Comparison of ENCODE assay signal across 19 mouse cellular contexts in genomic region chr14:22296655-22297239, GRCm38 (mm10).
DNase-seq lines count a peak whose midpoint lies in the region; ATAC-seq and TF ChIP-seq lines count a peak whose summit lies in the region.
"Had no signal": no experiment of that assay in that cellular context is flagged by ENCODE, and none has a peak within 500 bp of the region (broad histone marks: within the 10 kb centered on the region; RNA-seq: fewer than 3 reads in every experiment).

No protein-coding gene starts in this region.

- no peaks in the 10 kb centered on the region for H3K4me1 ChIP-seq in hindbrain, postnatal 0 days (ENCODE audit: insufficient read depth, low read length)
- H3K4me1 ChIP-seq in hindbrain, embryonic 12.5 days, result 0 out of 2 replicates have a peak, but pooled peaks cover 4% of the 10 kb centered on the region
- no peaks in the 10 kb centered on the region for H3K4me1 ChIP-seq in kidney, postnatal 0 days (replicated peaks; ENCODE audit: insufficient read depth, low read length)
- H3K4me1 ChIP-seq: embryonic facial prominence, embryonic 12.5 days; heart, embryonic 13.5 days had no signal

- no peaks in the 10 kb centered on the region for H3K27me3 ChIP-seq in hindbrain, postnatal 0 days (ENCODE audit: insufficient read depth, low read length)
- no peaks in the 10 kb centered on the region for H3K27me3 ChIP-seq in hindbrain, embryonic 12.5 days
- no peaks in the 10 kb centered on the region for H3K27me3 ChIP-seq in kidney, postnatal 0 days (ENCODE audit: insufficient read depth, low read length)
- H3K27me3 ChIP-seq: embryonic facial prominence, embryonic 12.5 days; heart, embryonic 13.5 days had no signal

- H3K9me3 ChIP-seq in hindbrain, postnatal 0 days (ENCODE audit: low read length), result no peaks in the 10 kb centered on the region
- no peaks in the 10 kb centered on the region for H3K9me3 ChIP-seq in hindbrain, embryonic 12.5 days (replicated peaks)
- no peaks in the 10 kb centered on the region for H3K9me3 ChIP-seq in kidney, postnatal 0 days (replicated peaks; ENCODE audit: low read length)
- H3K9me3 ChIP-seq: embryonic facial prominence, embryonic 12.5 days; heart, embryonic 13.5 days had no signal

- H3K4me3 ChIP-seq in hindbrain, postnatal 0 days (ENCODE audit: low read length), result no peak overlapping the region
- no peak overlapping the region for H3K4me3 ChIP-seq in hindbrain, embryonic 12.5 days
- H3K4me3 ChIP-seq in kidney, postnatal 0 days (replicated peaks; ENCODE audit: low read depth, low read length), result no peak overlapping the region
- H3K4me3 ChIP-seq: embryonic facial prominence, embryonic 12.5 days; heart, adult 2 months; heart, embryonic 13.5 days had no signal

- no peaks in the 10 kb centered on the region for H3K36me3 ChIP-seq in hindbrain, postnatal 0 days (ENCODE audit: insufficient read depth, low read length)
- no peaks in the 10 kb centered on the region for H3K36me3 ChIP-seq in hindbrain, embryonic 12.5 days
- no peaks in the 10 kb centered on the region for H3K36me3 ChIP-seq in kidney, postnatal 0 days (ENCODE audit: insufficient read depth, low read length)
- H3K36me3 ChIP-seq: embryonic facial prominence, embryonic 12.5 days; heart, embryonic 13.5 days had no signal

- ATAC-seq in hindbrain, postnatal 0 days, result no peak
- no peak for ATAC-seq in hindbrain, embryonic 12.5 days (ENCODE audit: low FRiP score)
- ATAC-seq in kidney, postnatal 0 days (replicated peaks; ENCODE audit: low FRiP score, low read depth), result no peak
- ATAC-seq: forebrain, postnatal 0 days; hindbrain, embryonic 16.5 days had no signal

- DNase-seq in adrenal gland, adult 2 months, result peak; percentile 24
- DNase-seq in adrenal gland, postnatal 4 days (ENCODE audit: low spot score in 2 of 2), result no peak
- peak; percentile 3 for DNase-seq in hindbrain, postnatal 0 days (ENCODE audit: low spot score)
- DNase-seq in kidney, postnatal 0 days (ENCODE audit: low spot score), result peak; percentile 53
- no peak for DNase-seq in kidney, adult 9 months
- peak; percentile 2 for DNase-seq in 3T3-L1 (ENCODE audit: low read depth, low spot score)
- no peak for DNase-seq in left cerebral cortex, postnatal 25 days (ENCODE audit: low spot score in 2 of 2)
- DNase-seq: adrenal gland, postnatal 36 days; cerebellum, adult 11-12 months; cerebellum, adult 9-10 months; cerebellum, postnatal 25 days; forebrain, postnatal 0 days; gastrocnemius, postnatal 14 days; heart, adult 2 months; heart, postnatal 36 days had no signal

- TF ChIP-seq CTCF in hindbrain, postnatal 0 days (IDR thresholded peaks at IDR 0.05; ENCODE audit: low read depth), result no peak
- TF ChIP-seq CTCF in kidney, postnatal 0 days (IDR thresholded peaks at IDR 0.05; ENCODE audit: low read depth), result no peak

- intact Hi-C loops in left cerebral cortex, postnatal 25 days (cut with DNase I), result no loop called here

- H3K27ac ChIP-seq in hindbrain, postnatal 0 days, result no peak overlapping the region
- H3K27ac ChIP-seq in hindbrain, embryonic 12.5 days, result no peak overlapping the region
- H3K27ac ChIP-seq in kidney, postnatal 0 days, result no peak overlapping the region
- H3K27ac ChIP-seq: embryonic facial prominence, embryonic 12.5 days; heart, adult 2 months; heart, embryonic 13.5 days had no signal

- 66% methylated on average over 3 of the region's 3 CpGs for WGBS in hindbrain, postnatal 0 days
- WGBS in hindbrain, embryonic 12.5 days, result 63% methylated on average over 3 of the region's 3 CpGs
- WGBS in kidney, postnatal 0 days, result 42% methylated on average over 3 of the region's 3 CpGs

- H3K9ac ChIP-seq in hindbrain, postnatal 0 days (replicated peaks; ENCODE audit: low read length), result no peak overlapping the region
- no peak overlapping the region for H3K9ac ChIP-seq in hindbrain, embryonic 12.5 days
- H3K9ac ChIP-seq in kidney, postnatal 0 days (ENCODE audit: low read depth, low read length), result no peak overlapping the region
- H3K9ac ChIP-seq: embryonic facial prominence, embryonic 12.5 days; forebrain, postnatal 0 days; heart, embryonic 13.5 days had no signal

- no peak overlapping the region for H3K4me2 ChIP-seq in hindbrain, postnatal 0 days (ENCODE audit: low read depth, low read length)
- no peak overlapping the region for H3K4me2 ChIP-seq in hindbrain, embryonic 12.5 days (replicated peaks)
- H3K4me2 ChIP-seq in kidney, postnatal 0 days (ENCODE audit: low read length), result no peak overlapping the region
- H3K4me2 ChIP-seq: embryonic facial prominence, embryonic 12.5 days; heart, embryonic 13.5 days had no signal

Comparison
In these comparisons a context has a peak if more than half of its experiments do, and no peak if none do; other contexts are left out.
1. DNase-seq: peak in adrenal gland, adult 2 months (single experiment), hindbrain, postnatal 0 days (single experiment), kidney, postnatal 0 days (single experiment) and 3T3-L1 (single experiment); none in adrenal gland, postnatal 4 days (0 of 2), kidney, adult 9 months (single experiment) and left cerebral cortex, postnatal 25 days (0 of 2).